Comparison of ENCODE assay signal across 1 mouse cellular context in genomic region chr11:23497718-23498509, GRCm38 (mm10).
TF ChIP-seq lines count a peak whose summit lies in the region.

Ahsa2 (minus strand) TSS chr11:23498030.

TF ChIP-seq in CH12.LX, 34 proteins besides CTCF, POLR2A, EP300 and RAD21 (continued from another document):
- TF ChIP-seq NRF1 (IDR thresholded peaks at IDR 0.05; ENCODE audit: low read depth, low read length): peak; percentile 65
- peak; percentile 69 for TF ChIP-seq TCF12 (IDR thresholded peaks at IDR 0.05; ENCODE audit: low read depth, low read length)
- TF ChIP-seq MAFK (IDR thresholded peaks at IDR 0.05; ENCODE audit: insufficient replicate concordance, low read length): no peak
- no peak for TF ChIP-seq JUN (IDR thresholded peaks at IDR 0.05; ENCODE audit: insufficient read depth, low read depth, low read length)
- TF ChIP-seq ZKSCAN1 (IDR thresholded peaks at IDR 0.05; ENCODE audit: borderline replicate concordance, low read depth, low read length): no peak
